Mouse (Mus musculus) T-cell, adult 2 months (primary cell): ENCODE measurements at regions not wholly inside any gene's neighbourhood (a gene's known extent, or its start where the extent isn't known, plus 50 kb on each side); places are given as distances from the start of the nearest gene placed in this dataset.
A peak's percentile ranks its signal among the peaks of the same experiment; 100 is the strongest.

Experiments used
- DNase-seq: peaks from one replicate; pipeline ENCODE4 v3.0.0; 2022; ENCODE audit warnings: low spot score

DNA sequence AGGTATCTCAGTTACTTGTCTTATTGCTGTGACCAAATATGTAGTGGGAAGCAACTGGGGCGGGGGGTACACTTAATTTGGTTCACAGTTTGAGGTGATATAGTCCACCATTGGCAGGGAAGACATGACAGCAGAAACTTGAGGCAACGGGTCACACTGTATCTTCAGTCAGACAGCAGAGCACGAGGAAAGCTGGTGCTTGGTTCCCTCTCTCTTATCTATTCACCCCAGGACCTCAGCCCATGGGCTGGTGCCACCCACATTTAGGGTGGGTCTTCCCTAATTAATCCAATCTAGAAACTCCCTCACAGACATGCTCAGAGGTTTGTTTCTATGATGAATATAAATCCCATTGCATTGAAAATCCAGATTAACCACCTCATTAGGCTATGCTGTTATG lies 56.5 kb downstream of the Otud1 start:
- no peak for DNase-seq

- DNase-seq, result peak; percentile 64
Observed at GRCm38 (mm10) chr2:19715564-19716238, 58.1 kb downstream of the Otud1 start.

GRCm38 (mm10) chr2:19716388-19716787 lies 58.8 kb downstream of the Otud1 start:
- DNase-seq, result no peak

GRCm38 (mm10) chr2:19726085-19726484 lies 68.5 kb downstream of the Otud1 start:
- no peak for DNase-seq

GRCm38 (mm10) chr2:19726904-19727303 lies 69.4 kb downstream of the Otud1 start:
- peak; percentile 21 for DNase-seq

- DNase-seq, result no peak
Observed at GRCm38 (mm10) chr2:19732922-19733859, 75.6 kb downstream of the Otud1 start.

DNA sequence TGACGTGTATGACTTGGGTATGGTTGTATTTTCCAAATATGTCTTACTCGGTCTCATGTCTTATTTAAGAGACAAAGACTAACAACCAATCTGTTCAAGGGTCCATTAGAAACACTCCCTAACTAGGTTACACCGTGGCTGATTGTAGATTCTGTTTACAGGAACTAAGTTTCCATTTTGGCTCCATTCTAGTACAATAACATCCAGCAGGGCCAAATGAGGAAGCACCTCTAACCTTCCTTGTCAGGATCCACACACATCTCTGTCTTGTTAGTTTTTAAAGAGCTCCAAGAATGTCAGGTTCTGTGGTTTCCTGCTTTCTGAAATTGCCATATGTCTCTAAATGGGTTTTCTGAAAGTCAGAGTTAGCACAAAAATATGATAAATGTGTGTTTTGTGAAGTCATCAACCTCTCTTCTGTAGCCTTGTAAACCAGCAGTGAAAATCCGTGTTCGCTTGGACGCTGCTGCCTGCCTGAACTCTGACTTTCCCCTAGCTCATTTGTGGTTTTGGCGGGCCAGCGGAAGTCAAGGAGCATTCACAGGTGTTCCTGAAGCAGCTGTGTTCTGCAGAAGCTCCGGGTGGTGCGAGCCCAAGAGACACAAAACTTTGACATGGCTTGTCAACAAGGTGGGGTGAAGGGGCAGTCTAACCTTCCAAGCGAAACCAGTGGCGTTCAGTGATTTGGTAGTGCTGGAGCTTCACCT lies 76.8 kb downstream of the Otud1 start:
- peak; percentile 45 for DNase-seq

GRCm38 (mm10) chr2:19741508-19741907 lies 84.0 kb downstream of the Otud1 start:
- no peak for DNase-seq

GRCm38 (mm10) chr2:19743467-19743866 lies 85.9 kb downstream of the Otud1 start:
- DNase-seq, result no peak

GRCm38 (mm10) chr2:19744986-19745660 lies 87.6 kb downstream of the Otud1 start:
- DNase-seq, result no peak

DNA sequence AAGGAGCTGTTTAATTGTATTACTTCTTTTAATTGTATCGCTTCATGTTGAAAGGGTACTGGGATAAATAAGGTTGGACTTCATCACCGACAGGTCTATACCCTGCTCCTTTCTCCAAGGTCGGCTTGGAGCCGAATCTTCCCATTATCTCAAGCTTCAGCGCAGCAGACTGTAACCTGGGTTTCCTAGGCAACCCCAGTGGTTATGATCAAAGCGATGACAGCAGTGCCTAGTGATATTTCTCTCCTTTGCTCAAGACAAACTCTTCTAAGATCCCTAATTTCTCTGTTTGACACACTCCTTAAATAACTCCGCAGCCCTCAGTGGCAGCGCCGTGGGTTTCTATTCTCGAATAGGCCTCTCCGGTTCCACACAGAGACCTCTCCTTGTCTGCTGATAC lies 95.2 kb downstream of the Otud1 start:
- DNase-seq, result no peak

DNA sequence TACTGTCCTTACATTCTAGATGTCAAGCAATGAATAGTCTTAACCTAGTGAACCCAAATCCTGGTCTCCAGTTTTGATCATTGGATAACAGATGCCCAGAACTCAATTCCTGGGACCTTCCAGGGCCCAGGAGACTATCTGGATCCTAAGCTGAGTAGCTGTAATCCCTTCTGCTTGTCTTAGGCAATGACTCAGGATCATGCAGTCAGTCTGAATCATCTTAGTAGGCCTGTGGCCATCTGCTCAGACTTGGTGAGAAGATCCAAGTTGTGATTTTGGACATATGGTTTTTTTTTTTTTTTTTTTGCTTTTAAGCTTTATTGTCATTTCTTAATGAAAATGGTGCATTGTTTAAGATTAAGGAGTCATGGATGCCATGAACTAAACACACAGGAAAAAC lies 95.9 kb downstream of the Otud1 start:
- no peak for DNase-seq

DNA sequence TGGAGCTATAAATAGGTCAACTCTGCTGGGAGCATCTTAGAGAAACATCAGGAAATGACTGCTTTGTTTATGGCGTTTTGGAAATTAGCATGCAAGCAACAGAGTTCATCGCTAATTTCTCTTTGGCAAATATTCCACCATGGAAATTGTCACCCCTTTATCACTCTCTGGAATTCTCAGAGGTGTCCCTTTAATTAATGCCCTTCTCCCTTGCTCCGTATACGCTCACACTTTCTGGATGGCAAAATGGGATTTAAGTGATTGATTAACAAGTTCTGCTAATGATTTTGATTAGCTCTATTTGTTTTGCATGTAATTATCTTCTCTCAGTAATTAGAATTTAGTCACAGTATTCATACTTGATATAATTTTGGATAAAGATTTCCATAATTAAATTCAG lies 100.4 kb downstream of the Otud1 start:
- DNase-seq, result no peak

DNA sequence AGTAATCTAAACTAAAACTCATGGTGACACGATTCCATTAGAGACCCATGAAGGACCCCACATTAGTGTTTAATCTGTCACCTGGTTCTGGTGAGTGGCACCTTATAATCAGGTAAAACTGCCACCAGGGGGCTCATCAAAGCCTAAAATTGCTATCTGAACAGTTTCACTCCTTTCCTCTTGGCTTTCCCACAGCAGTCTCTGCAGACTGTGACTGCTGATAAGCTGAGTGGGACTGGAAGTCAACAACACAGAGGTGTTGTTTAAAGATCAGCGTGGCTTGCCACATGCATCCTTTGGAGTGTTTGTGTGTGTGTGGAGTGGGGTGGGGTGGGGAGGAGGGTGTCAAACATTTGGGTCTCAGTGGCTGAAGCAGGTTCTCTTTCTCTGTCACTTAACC lies 101.6 kb downstream of the Otud1 start:
- DNase-seq, result no peak

GRCm38 (mm10) chr2:19759577-19759976 lies 102.0 kb downstream of the Otud1 start:
- DNase-seq, result no peak

GRCm38 (mm10) chr2:19762996-19763395 lies 105.4 kb downstream of the Otud1 start:
- DNase-seq, result no peak

GRCm38 (mm10) chr2:19784913-19785312 lies 124.7 kb upstream of the Etl4 start:
- DNase-seq, result no peak

DNA sequence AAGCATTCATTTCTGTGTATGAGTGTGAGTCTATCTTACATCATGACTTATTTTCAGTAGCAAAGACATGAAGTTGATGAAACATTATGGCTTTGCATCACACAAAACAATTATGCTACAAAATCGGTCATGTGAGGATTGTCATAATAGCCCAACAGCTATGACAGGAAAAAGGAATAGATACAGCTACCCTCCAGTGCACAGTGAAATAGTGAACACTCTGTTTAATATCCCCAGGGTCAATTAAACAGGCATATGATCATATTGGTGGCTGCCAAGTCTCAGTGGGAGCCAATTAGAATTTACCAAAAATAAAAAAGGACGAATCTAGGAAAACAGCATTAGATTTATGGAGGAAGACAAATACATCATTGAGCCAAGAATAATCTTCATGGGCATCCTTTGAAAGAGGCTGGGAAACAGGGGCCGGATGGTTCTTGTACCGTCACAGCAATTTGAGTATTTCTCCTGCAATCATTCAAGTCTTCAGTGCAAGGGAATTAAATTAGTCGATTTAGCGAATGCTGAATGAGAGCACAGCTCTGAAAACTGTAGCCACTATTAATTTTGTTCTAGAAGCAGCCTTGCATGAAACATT lies 123.8 kb upstream of the Etl4 start:
- no peak for DNase-seq

DNA sequence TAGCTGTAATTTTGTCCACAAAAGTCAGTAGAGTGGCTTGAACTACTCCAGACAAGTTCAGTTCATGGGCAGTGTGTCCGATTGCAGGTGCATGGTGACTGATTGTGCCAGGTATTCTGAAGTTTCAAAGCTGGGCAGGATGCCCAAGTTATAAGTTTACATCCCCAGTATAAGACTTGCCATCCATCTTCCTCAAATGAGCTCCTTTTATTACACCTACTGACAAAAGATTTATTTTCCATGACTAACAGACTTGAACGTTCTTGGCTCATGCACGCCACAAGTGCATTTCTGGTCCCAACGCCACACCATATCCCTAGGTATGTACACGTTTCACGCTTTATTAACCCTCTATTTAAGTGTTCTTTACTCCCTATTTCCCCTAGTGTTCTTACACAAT lies 117.4 kb upstream of the Etl4 start:
- DNase-seq, result no peak

- DNase-seq, result no peak
Observed at GRCm38 (mm10) chr2:19796790-19797189, 112.8 kb upstream of the Etl4 start.
